Mouse (Mus musculus): ENCODE data around the gene Hrasls5.
A peak's percentile ranks its signal among the peaks of the same experiment; 100 is the strongest.

The Hrasls5 gene

DNA sequence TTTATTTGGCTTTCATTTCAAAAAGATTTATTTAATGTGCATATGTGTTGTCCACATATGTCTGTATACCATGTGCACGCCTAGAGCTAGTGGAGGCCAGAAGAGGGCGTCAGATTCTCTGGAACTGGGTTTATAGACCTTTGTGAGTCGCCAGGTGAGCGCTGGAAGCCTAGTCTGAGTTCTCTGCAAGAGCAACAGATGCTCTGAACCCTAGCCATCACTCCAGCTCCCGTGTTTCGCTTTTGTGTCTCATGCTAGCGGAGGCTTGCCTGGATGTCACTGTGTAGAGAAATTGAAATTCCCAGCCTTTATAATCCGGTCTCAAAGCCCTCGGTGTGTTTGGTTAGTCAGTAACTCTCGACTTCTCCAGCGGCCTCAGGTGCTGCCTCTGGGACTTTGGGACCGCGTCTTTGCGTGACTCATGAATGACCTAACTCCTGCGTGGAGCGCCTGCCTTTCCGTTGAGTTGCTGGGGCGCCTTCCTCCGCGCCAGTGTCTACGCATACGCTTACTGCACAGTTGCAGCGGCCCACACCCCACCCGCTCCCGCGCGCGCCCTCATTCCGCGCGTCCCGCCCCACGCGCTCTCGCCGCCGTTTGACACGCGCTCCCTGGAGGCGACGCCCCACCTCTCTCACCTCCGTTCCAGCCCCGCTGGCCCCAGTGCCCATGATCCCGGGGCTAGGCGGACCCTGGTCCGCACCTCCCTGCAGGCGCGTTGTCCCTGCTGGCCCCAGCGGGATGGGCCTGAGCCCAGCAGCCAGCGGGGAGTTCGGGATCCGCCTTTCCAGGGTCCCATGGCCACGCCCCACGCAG lies at the start of gene Hrasls5:
TSS of gene Hrasls5 (plus strand) at position 600 of the 816 bp plus-strand sequence.
- no peak for DNase-seq (ENCODE audit: low spot score)

DNA sequence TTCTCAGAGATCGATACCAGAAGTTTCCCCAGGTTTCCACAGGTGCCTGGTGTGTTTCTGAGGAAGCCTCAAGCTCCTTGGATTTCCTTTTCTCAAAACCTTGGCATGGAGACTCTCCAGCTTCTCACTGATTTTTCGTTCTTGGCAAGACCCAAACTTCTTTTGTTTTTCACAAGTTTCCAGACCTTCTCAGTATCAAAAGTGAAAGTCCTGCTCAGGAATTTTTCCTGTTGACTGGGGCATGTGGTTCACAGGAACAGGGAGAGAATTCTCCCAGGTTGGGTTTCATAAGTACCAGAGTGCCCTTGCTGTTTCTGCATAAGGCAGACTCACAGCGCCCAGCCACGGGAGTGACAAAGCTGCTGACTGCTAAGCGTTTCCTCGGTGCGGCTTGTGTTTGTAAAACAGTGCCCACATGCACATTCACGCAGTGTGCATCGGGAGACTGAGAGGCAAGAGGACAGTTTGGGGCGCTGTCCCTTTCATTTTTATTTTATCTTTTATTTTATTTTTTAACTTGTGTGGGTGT lies 49.7 kb upstream of the Hrasls5 start:
- DNase-seq (ENCODE audit: low spot score): no peak

DNA sequence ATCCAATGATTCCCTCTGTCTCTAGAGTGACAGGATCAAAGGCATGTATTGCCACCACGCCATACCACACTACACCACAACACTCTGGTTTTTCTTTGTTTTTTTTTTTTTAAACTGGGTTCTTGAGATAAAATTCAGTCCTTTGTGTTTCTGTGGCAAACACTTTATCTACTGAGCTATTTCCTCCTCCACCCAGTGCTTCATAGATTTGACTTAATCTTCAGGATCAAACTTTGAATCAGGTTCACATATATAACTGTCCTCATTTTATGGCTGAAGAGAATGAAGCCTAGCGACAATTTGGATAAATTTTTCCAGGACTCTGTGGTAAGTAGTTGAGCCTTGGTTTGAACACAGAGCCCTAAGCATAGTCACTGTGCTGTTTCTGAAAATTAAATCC lies 48.7 kb upstream of the Hrasls5 start:
- DNase-seq (ENCODE audit: low spot score): no peak

DNA sequence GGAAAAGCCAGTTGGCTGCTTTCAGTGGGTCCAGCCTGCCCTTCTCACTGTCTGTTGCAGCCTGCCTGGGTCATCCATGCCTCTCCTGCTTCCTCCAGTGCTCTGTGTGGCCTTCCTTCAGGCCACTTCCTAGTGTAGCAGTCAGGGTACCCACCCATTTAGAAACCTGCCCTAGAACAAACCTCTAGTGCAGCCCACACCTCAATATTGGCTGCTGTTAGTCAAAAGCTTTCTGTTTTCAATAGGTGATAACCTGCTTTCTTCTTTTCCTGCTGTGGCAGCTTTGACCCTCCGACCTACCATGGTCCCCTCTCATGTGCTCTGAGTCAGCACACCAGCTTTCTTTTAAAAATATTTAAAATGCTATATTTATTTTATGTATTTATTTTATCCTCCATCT lies 47.9 kb upstream of the Hrasls5 start:
- DNase-seq (ENCODE audit: low spot score): no peak

DNA sequence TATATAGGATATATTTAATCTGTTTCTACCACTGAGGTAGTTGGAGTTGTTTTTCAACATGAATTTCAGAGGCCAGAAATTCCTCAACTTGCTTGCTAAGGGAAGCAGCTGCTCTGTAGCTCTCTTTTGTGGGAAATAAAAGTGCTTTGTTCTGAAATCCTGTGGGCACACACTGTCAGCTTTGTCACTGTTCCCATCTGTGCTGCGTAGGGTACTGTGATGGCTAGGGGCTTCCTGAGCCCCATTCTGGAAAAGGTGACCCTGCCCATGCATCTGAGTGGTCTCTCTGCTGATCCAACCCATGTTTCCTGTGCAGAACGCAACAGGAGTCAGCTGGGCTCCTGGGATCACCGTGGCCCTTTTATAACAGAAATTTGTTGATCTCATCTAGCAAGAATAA lies 45.5 kb upstream of the Hrasls5 start:
- no peak for DNase-seq (ENCODE audit: low spot score)

DNA sequence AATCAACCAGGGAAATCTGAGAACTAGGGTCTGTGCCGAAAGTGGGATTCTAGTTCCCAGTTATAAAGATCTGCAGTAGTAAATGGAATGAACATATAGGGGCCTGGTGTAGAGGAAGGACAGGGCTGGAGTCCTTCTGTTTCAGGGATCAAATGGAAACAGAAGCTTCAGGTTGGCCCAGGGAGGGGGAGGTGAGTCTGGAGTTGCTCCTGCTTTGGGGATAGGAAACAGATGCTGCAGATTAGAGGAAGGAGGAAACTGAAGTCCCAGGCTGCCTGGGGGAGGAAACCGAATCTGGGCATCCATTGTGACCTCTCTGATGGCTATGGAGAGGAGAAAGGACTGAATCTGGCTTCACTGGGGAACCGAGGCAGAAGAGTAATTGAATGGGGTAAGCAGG lies 44.0 kb upstream of the Hrasls5 start:
- DNase-seq (ENCODE audit: low spot score): no peak

DNA sequence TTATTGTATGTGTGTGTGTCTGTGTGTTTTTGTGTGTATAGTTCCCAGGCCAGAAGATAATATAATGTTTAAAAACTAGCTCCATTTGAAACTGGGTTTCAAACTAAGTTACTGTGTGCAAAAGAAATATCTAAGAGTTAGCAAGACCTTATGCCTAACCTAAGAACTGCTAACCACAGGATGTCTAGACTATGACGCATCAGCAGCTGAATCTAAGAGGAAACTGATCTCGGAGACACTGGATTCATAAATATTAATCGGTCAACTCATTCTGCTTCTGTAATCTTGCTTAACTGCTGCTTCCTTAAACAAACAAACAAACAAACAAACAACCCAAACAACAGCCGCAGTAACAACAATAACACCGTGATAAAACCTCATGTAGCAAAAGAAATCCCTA lies 42.7 kb upstream of the Hrasls5 start:
- DNase-seq (ENCODE audit: low spot score): no peak

DNA sequence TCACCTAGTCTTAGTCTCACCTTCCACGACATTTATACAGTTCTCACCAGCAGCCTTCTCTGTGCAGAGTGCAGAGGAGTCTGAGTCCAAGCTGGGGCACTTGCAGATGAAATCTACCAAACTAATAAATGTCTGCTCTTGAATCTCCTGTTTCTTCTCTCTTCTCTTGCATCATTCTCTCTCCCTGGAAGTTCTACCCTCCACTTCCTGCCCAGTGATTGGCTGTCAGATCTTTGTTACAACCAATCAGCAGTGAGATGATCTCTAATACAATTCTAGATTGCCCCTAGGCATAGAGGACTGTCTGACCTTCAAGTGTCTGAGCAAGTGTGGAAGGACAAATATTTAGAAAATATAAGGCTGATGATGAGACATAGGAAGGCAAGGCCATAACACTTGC lies 36.2 kb upstream of the Hrasls5 start:
- DNase-seq (ENCODE audit: low spot score): no peak

DNA sequence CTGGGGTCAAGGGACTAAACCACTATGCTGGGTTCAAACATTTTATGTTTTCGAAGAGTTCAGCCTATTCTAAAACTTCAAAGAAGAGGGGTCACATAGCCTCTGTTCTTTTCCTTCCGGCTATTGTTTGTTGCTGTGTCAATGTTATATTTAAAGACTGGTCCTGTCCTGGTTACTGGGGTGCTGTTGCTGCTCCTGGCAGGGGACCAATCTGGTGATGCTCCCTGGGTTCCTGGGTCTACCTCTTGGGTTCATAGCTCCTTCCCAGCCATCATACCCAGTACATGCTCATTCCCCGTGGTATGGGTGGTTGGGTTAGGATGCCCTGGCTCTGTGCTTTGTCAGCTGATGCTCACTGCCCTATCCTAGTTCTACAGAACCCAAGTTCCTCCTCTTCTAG lies 34.6 kb upstream of the Hrasls5 start:
- no peak for DNase-seq (ENCODE audit: low spot score)

DNA sequence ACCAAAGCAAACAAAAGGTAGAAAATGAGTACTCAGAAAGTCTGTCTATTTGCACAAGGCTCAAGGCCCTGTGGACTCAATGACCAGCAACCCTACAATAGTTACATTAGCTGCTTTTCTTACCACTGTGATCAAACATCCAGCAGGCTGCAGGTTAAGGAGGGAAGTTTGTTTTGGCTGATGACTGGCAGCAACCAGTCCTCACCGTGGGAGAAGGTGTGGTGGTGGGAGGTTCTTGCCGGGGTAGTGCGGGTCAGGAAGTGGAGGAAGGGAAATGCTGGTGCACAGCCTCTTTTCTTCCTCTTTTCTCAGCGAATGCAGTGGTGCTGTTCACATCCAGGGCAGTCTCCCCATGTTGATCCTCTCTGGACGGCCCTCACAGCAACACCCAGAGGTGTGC lies 31.3 kb upstream of the Hrasls5 start:
- DNase-seq (ENCODE audit: low spot score): peak; percentile 67

DNA sequence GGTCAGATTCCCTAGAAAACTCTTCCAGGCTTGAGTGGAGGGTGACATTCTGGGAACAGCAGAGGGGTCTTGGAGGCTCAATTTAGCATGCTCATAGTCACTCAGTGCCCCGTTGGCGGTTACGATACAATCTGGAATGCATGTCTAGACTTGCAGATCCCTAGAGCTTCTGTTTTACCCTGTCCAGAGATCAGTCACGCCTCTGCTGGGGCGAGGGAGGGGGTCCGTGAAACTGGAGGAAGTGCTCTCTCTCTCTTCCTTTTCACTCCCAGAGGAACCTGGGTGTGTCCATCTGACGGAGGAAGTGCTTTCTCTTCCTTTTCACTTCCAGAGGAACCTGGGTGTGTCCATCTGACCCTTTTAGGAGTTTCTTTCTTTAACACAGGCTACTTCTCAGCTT lies 29.2 kb upstream of the Hrasls5 start:
- no peak for DNase-seq (ENCODE audit: low spot score)

DNA sequence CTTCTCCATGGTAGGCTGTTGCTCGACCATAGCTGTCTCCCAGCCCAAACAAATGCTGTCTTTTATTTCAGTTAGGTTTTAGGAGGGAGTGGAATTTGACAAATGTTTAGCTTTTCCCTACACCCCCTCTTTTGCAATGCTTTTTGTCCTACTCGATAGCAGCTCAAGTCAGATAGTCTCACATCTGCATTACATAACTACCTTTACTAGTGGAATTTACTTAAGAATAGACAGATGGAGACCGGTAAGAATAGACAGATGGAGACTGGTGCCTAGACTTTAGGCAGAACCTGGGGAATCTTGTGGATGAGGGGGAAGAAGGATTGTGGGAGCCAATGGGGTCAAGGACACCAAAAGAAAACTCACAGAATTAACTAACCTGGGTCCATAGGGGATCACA lies 28.7 kb upstream of the Hrasls5 start:
- no peak for DNase-seq (ENCODE audit: low spot score)

DNA sequence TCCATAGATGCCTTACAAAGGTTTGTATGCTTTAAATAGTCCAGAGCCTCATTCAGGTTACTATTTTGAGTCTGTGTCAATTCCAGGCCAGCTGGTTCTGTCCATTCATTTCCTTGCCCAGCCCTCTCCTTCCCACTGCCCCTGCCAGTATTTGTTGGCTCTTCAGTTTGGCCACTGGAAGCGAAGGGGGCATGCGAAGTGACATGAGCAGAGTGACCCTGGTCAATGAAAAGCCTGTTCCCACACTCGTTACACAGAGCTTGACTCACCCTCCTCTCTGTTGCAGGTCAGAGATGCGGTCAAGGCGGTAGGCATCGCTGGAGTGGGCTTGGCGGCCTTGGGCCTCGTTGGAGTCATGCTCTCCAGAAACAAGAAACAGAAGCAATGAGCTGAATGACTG lies 27.1 kb upstream of the Hrasls5 start:
- DNase-seq (ENCODE audit: low spot score): no peak

DNA sequence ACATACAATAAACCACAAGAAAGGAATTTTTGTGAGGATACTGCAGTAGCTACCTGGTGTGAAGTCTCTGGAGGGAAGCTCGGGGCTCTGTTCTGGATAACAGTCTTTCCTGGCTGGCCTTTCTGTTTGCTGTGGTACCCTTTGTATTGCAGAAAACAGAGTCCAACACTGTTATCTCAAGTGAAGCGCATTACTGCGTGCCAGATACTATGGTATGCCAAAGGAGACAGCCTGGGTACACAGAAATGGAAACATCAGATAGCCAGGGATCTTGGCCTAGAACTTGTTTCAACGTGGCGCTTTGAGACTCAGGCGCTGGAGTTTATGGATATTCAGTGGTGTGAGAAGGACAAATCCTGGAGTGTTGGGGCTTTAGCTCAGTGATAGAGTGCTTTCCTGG lies 26.6 kb upstream of the Hrasls5 start:
- DNase-seq (ENCODE audit: low spot score): no peak

DNA sequence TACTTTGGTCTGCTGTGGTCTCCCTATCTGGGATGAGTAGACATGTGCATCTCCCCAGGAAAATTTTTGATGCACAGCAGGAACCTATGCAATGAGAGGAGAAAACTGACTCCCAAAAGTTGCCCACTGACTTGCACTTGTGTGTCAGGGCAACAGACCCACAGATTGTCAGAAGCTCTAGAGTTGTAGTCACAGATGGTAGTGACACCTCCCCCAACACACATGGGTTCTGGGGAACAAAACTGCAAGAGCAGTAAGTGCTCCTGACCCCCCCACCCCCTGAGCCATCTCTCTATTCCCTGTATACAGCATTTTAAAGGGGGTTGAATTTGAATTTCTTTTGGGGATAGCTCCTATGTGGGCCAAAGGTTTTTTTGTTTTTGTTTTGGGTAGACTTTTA lies 21.5 kb upstream of the Hrasls5 start:
- DNase-seq (ENCODE audit: low spot score): no peak

DNA sequence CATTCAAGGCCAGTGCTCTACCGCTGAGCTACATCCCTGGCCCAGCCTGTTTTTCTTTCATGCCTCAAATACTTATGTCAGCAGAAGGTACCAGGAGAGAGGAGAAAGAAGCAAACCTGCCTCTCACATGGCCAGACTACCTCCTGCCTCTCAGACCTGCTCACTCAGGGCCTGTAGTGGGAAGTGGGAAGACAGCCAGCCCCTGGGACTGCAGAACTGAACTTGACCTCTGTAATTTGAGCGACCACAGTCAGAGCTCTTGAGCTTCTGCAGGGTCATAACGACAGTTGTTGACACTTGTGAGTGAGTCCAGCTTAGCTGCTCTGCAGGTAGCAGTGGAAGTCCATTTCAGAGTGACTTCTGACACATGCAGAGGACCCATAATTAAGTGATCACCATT lies 20.3 kb upstream of the Hrasls5 start:
- DNase-seq (ENCODE audit: low spot score): no peak

DNA sequence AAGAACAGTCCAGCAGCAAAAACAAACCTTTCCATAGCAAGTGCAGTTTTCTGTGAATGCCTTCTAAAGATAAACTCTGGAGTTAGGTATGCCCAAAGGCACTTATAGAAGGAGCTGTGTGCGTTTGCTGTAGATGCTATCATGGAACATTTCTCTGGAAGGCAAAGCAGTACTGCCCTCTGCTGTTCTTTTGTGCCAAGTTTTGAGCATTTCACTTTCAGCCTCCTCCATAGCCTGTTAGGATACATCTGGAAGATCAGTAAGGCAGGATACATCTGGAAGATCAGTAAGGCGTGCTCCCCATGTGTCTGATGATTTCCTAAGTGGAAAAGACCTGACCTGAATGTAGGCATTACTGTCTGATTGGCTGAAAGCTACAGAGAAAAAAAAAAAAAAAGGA lies 16.8 kb upstream of the Hrasls5 start:
- DNase-seq (ENCODE audit: low spot score): peak; percentile 12

DNA sequence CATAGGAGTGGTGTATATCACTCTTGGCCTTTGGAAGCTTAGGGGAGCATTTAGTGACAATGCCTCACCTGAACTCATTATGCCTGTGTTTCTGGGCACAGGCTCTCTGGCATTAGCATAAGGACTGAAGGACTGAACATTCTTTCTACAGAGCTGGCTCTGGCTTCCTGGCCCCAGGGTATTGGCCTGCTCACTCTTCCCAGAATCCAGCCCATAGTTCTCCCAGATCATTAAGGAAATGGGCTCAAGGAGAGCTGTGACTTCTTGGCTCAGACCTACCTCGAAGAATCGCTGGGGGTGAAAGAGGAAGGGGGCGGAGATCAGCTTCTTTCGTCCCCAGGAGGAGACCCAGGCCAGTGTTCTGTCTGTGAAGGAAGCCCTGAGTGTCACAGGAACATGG lies 13.9 kb upstream of the Hrasls5 start:
- DNase-seq (ENCODE audit: low spot score): no peak

DNA sequence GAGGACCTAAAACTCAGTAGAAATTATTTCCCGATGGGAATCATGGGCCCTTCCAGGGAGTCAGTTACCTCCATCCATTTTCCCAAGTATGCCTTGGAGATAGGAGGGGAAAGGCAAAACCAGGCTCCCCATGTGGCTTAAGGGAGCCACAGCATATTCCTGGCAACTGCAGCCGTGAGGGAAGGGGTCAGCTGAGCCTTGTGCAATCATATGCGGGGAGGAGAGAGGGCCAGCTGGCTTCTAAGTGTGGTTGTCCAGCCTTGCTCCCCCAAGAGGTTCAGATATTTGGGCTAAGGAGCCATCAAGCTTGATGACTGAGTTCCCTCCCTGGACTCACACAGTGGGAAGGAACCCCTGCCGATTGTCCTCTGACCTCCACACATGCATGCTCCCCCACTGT lies 10.8 kb upstream of the Hrasls5 start:
- DNase-seq (ENCODE audit: low spot score): no peak

DNA sequence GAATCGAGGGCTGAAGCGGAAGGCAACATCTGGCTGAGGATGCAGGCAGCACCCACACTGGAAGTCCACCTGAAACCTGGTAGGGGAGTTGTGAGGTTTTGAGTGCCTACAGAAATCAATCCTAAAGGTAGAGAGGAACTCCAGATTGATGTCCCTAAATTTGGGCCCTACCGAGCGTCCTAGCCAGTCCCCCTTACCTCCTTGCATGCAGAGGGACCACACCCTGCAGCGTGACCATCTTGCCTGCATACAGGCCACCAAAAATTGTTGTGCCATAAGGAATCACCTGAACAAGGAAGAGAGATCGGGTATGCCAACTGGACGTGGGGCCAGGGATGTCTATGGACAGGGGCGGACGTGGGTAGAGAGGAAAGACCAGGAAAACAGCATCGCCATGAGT lies 8.2 kb upstream of the Hrasls5 start:
- no peak for DNase-seq (ENCODE audit: low spot score)

DNA sequence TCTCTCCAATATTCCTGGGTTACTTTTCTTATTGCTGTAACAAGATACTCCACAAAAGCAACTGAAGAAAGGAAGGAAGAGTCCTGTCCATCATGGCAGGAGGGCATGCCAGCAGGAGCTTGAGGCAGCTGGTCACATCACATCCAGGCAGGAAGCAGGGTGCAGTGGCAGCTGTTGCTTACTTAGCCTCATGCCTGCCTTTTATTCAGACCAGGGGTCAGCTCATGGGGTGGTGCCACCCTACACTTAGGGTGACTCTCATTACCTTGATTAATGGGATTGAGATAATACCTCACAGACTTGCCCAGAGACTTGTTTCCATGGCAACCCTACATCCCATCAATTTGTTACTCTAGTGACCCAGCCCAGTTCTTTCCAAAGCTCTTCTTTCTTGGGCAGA lies 7.3 kb upstream of the Hrasls5 start:
- no peak for DNase-seq (ENCODE audit: low spot score)

DNA sequence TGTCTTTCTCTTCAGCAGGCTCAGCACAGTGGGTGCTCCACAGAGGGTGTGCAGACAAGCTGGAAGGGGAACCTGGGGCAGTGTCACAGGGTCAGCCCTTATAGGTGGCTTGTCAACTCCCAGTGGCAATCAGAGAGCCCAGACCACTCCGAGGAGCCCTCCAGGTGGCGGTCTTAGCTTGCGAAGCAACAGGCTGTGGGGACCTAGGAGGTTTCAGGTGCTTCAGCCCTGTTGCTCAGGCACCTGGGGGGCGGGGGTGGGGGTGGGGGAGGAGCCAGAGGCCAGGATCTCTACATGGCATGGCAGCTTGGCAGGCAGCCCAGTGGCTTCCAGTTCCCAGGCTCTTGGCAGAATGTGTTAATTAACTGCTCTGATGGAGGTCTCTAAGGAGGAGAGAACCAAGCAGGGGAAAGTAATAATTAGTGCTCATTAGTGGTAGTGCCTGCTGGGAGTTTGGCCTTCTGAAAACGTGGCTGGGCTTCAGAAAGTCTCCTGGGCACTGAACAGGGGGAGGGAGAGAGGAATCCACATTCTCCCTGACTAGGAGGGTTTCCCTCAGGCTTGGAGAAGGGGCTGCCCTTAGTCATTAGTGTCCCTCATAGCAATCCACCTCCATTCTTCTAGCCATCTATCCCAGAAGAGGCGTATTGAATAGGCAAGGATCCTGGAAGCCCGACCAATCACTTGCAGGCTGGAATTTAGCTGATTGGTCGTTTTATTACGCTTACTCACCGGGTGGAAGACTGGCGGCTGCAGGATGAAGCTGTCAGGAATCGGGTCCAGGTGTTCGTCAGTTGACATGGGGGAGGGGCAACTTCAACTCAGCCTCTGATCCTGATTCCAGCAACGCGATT lies 6.2 kb upstream of the Hrasls5 start:
- no peak for DNase-seq (ENCODE audit: low spot score)
